Mouse (Mus musculus): Measurements from ENCODE around the gene Pklr. TPM values are rescaled to one million over a fixed set of nuclear protein-coding genes. Genes with fewer than 3 reads are reported as not detected.

The Pklr gene
- polyA plus RNA-seq (2012; rRNA removed) = 9.5 and 14.9 TPM in 2 replicates

GRCm38 (mm10) chr3:89135958-89136357 lies at the start of gene Pklr:
Gene Pklr (plus strand): TSS chr3:89136142.

DNA sequence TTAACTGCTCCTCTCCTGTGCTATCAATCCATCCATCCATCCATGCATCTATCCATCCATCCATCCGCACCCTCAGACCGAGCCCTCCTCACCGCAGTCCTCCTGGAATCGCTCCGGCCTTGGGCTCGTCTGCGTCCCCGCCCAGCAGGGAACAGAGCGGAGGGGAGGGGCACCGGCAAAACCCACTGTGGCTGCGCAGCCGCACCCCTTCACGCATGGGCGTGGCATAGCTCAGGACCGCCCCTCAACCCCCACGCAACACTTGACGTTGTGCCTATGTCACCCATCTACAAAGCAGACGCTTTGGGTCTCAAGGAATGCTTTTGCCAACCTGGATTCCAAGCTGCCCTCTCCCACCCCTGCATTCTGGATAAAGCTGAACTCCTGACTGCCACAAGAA lies 42.8 kb upstream of the Pklr start, which contains the start of gene Rusc1:
Gene Rusc1 (minus strand): TSS at position 137 of the 400 bp plus-strand sequence.

GRCm38 (mm10) chr3:89100811-89101210 lies 35.1 kb upstream of the Pklr start, which contains the start of gene Gm43738:
Gene Gm43738 (minus strand): TSS chr3:89101099.

DNA sequence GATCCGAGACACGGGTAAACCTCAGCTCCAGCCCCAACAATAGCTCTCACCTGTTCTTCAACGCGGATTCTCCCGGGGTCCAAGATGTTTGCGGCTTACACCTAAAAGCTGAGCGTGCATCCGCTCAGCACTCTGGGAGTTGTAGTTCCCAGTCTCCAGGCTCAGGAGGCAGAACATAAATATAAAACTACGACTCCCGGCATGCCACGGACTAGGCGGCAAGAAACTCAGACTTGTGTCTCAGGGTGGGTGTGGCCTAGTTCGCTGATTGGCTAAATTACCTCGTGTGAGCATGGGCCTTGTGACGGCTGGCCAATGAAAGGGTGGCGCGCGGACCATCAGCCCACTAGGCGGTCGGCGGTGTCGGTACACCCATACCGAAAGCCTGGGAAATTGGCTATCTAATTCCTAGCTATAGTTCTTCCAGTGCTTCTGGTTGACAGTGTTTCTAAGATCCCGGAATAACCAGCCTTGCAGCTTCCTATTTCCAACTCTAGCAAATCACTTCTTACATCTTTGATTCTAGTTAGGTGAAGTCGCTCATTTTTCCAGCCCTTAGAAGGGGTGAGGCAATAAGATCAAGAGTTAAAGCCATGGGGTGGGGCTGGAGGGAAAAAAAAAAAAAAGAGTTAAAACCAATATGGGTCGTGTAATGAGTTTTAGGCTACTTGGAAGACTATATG lies 34.0 kb upstream of the Pklr start, which contains the start of gene Fdps:
Gene Fdps (minus strand): TSS at position 148 of the 683 bp plus-strand sequence.

GRCm38 (mm10) chr3:89159616-89160344 lies 23.8 kb downstream of the Pklr start, which contains the start of gene Hcn3:
Gene Hcn3 (minus strand): TSS chr3:89160196.

GRCm38 (mm10) chr3:89164506-89165267 lies 28.7 kb downstream of the Pklr start, which contains the start of gene Clk2:
Gene Clk2 (plus strand): TSS chr3:89164795.

DNA sequence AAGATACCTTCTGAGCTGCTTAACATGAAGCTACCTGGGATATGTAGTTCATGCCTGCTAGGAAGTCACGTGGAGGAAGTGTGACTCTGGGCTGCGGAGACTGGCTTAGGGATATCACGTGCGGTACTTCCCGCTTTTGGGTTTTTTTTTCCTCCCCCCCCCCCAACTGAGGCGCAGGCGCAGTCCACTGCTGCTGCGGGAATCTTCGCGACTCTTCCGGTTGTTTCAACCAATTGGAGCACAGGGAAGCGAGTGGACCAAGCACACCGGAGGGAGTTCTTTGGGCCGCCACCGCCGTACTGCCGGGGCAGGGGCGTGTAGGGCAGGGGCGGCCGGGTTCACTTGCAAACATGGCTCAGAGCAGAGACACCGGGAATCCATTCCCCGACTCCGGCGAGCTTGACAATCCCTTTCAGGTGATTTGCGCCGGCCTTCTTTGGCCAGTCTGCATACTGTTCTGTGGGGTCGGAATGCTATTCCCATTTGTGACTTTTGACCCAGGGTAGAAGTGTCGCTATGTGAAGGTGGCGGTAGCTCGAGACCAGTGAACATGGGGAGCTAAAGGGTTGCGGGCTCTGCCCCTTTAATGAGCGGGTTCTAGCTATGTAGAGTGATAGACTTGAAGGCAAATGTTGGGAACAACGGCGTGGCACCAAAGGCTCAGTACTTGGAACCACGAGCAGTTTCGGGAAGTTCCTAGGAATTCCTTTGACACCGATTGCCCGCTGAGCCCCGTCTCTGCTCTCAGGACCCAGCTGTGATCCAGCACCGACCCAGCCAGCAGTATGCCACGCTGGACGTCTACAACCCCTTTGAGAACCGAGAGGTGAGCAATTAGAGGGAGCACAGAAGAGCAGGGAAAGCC lies 41.5 kb downstream of the Pklr start, which contains the start of gene Scamp3:
Gene Scamp3 (plus strand): TSS at position 232 of the 865 bp plus-strand sequence.

GRCm38 (mm10) chr3:89183058-89183958 lies 47.4 kb downstream of the Pklr start, which contains the start of gene Fam189b:
Gene Fam189b (plus strand): TSS chr3:89183143.

Other genes with a start within 250 kb of the Pklr start
- 36.6 and 45.7 TPM in 2 replicates for gene Msto1, start 222.1 kb upstream of the Pklr start, polyA plus RNA-seq (2012; rRNA removed)
- 16.6 and 20.0 TPM in 2 replicates for gene Ash1l, start 185.5 kb upstream of the Pklr start, polyA plus RNA-seq (2012; rRNA removed)
- 110 and 160 TPM in 2 replicates for gene Dap3, start 185.0 kb upstream of the Pklr start, polyA plus RNA-seq (2012; rRNA removed)
- 29.7 and 37.9 TPM in 2 replicates for gene Rusc1, start 42.8 kb upstream of the Pklr start, polyA plus RNA-seq (2012; rRNA removed)
- gene Gm43738, start 35.0 kb upstream of the Pklr start, polyA plus RNA-seq (2012; rRNA removed) = not detected in 2 replicates
- gene Fdps, start 34.2 kb upstream of the Pklr start, polyA plus RNA-seq (2012; rRNA removed) = 185 and 198 TPM in 2 replicates
- gene Hcn3, start 24.1 kb downstream of the Pklr start, polyA plus RNA-seq (2012; rRNA removed) = 10.2 and 12.0 TPM in 2 replicates
- gene Clk2, start 28.7 kb downstream of the Pklr start, polyA plus RNA-seq (2012; rRNA removed) = 106 and 144 TPM in 2 replicates
- 81.7 and 94.0 TPM in 2 replicates for gene Scamp3, start 41.3 kb downstream of the Pklr start, polyA plus RNA-seq (2012; rRNA removed)
- 45.5 and 48.4 TPM in 2 replicates for gene Fam189b, start 47.0 kb downstream of the Pklr start, polyA plus RNA-seq (2012; rRNA removed)
- 25.4 and 39.8 TPM in 2 replicates for gene Gba, start 66.8 kb downstream of the Pklr start, polyA plus RNA-seq (2012; rRNA removed)
- gene Thbs3, start 79.0 kb downstream of the Pklr start, polyA plus RNA-seq (2012; rRNA removed) = 106 TPM in 2 replicates
- gene Mtx1, start 90.9 kb downstream of the Pklr start, polyA plus RNA-seq (2012; rRNA removed) = 176 and 193 TPM in 2 replicates
- gene Muc1, start 92.9 kb downstream of the Pklr start, polyA plus RNA-seq (2012; rRNA removed) = 11.6 and 12.3 TPM in 2 replicates
- gene Krtcap2, start 109.8 kb downstream of the Pklr start, polyA plus RNA-seq (2012; rRNA removed) = 90.0 and 92.9 TPM in 2 replicates
- gene Trim46, start 110.2 kb downstream of the Pklr start, polyA plus RNA-seq (2012; rRNA removed) = 20.5 and 22.4 TPM in 2 replicates
- 141 and 150 TPM in 2 replicates for gene Dpm3, start 123.2 kb downstream of the Pklr start, polyA plus RNA-seq (2012; rRNA removed)
- gene Slc50a1, start 134.4 kb downstream of the Pklr start, polyA plus RNA-seq (2012; rRNA removed) = 29.1 and 51.5 TPM in 2 replicates
- gene Efna1, start 145.0 kb downstream of the Pklr start, polyA plus RNA-seq (2012; rRNA removed) = 8.9 and 20.0 TPM in 2 replicates
- 5.5 and 18.9 TPM in 2 replicates for gene Efna3, start 186.8 kb downstream of the Pklr start, polyA plus RNA-seq (2012; rRNA removed)
- gene Efna4, start 201.9 kb downstream of the Pklr start, polyA plus RNA-seq (2012; rRNA removed) = 32.7 and 40.6 TPM in 2 replicates
- gene Adam15, start 213.9 kb downstream of the Pklr start, polyA plus RNA-seq (2012; rRNA removed) = 32.0 and 36.4 TPM in 2 replicates
- gene Dcst2, start 225.8 kb downstream of the Pklr start, polyA plus RNA-seq (2012; rRNA removed) = 0.18 and 0.41 TPM in 2 replicates
- gene Dcst1, start 229.1 kb downstream of the Pklr start, polyA plus RNA-seq (2012; rRNA removed) = 0.02 and 0.05 TPM in 2 replicates

Measured in central nervous system, embryonic 11.5 days (tissue).